Mouse (Mus musculus) activated CD4-positive, CD25-positive, alpha-beta regulatory T cell, adult 4 months (primary cell): ENCODE measurements around the gene Slc2a6. TPM values are rescaled to one million over a fixed set of nuclear protein-coding genes. Genes with fewer than 3 reads are reported as not detected.

Experiments
- ATAC-seq: one replicate; pipeline ENCODE4 v1.8.0; 2017
- polyA plus RNA-seq, 2 experiments: library from polyadenylated mRNA; unstranded; fragments of 100-300 nt; shearing (Covaris generic); gene quantifications; one replicate each; pipeline ENCODE4 v1.2.1; 2017

Gene Slc2a6
- 1 to 10 TPM; 2.1 to 3.2 TPM for polyA plus RNA-seq

DNA sequence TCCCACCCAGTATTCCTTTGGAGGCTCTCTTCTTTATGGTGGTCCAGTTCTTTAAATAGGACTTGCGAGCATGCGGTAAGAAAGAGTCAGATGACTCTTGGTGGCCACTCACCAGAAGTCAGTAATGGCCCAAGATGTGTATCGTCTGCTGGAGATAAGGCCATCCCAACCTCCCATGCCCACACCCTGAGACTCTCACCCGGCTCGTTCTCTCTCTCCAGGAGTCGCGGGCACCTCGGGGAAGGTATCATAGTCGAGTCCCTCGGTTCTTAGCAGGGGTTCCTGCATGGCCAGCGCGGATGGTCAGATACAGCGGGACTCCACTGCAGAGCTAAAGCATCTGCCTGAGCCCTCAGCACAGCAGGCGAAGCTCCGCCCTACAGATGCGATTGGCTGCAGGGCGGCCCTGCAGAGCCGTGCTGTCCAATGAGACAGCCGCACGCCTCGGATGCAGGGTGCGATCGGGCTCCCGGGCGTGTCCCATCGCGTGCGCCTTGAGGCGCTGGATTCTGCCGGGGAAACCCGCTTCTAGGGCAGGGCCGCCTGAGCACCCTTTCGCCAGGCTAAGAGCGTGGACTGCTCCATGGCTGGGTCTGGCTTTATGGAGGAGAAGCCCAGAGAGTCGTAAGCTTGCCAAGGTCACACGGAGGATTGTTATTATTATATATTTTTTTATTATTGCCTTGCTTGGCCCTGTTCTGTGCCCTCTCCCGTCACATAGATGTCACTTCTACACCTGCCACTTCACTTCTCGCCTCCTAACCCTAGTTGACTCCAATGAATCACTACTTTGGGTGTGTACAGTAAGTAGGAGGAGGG, at the start of gene Slc2a6:
Gene Slc2a6, minus strand, starts transcription at position 381 of the 819 bp plus-strand sequence.
- ATAC-seq = peak; percentile 100

DNA sequence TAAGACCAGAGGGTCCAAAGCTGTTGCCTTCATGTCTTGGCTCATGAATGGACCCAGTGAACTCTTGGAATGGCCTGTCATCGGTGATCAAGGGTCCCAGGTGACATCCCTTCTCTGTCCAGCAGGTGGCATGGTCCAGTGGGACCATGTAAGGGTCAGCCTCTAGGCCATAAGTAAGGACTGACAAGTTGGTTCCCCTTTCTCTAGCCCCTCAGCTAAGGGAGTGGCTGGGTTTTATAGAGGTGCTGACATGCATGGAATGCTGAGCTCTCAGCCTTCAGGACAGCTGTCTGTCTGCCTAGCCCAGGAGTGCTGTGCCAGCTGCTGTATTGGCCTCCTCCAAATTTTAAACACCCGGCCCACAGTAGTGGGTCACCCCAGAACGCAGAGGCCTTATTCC, 47.7 kb upstream of the Slc2a6 start:
- ATAC-seq = no peak

DNA sequence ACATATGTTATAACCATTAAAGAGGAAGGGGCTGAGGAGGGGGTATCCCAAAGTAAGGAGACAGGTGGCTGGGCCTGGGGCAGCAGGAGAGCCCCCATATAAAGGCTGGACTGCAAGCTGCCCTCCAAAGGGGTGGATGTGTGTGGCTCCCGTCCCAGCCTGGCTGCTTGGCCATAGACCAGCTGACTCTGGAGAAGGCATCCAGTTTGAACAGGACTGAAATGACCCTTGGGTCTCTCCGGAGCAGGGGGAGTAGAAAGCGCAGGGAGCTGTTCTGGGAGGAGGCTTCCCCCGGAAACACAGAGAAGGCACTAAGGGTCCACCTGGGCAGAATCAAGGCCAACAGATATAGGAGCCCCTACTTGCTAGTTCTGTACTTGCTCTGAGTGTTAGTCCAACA, 47.0 kb upstream of the Slc2a6 start:
- no peak for ATAC-seq

DNA sequence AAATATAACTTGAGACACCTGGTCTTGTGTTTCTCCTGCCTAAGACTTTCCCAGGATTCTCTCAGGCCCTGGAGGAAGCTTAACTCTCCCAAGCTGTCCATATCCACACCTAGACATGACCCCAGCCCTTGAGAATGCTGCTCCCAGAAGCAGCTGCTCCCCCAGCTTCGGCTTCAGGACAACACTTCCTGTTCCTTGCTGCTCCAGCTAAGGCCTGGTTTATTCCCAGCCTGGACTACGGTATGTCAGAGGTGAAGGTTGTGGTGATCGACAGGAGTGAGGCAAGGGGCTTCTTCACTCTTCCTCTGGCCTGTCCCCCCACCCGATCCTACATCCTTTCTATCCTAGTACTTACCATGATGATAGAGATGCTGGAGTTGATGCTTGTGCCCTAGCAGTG, 45.6 kb upstream of the Slc2a6 start:
- no peak for ATAC-seq

DNA sequence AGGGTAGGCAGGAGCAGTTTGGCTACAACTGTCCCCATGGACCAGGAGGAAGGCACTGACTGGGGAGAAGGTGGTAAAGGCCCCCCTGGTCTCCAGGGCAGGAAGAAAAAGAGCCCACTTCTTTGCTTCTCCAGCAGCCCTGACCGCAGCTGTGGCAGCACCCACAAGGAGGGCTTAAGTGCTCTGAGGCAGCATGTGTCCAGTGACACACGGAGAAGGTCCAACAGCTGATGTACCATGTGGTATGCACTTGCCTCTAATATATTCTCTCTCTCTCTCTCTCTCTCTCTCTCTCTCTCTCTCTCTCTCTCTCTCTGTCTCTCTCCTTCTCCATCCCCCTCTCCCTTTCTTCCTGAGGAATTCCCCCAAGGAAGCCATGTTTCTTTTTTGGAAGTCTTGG, 44.2 kb upstream of the Slc2a6 start, which contains the start of gene Mymk:
Gene Mymk, minus strand, starts transcription at position 202 of the 400 bp plus-strand sequence.
- no peak for ATAC-seq

DNA sequence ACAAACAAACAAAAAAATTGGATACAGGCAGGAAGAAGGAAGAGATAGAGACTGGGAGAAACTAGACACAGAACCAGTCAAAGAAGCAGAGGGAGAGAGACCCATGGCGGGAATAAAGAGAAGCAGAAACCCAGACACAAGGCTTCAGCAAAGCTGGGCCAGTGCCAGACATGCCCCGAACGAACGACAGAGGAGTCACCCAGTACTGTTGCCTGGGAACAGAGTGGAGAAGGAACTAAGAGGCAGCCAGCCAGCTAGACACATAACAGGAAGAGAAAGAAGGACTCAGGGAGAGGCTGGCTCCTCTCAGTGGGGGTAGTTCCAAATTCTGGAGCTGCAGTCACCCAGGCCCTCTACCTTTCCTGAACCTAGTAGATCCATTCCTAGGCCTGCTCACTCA, 43.3 kb upstream of the Slc2a6 start:
- no peak for ATAC-seq

DNA sequence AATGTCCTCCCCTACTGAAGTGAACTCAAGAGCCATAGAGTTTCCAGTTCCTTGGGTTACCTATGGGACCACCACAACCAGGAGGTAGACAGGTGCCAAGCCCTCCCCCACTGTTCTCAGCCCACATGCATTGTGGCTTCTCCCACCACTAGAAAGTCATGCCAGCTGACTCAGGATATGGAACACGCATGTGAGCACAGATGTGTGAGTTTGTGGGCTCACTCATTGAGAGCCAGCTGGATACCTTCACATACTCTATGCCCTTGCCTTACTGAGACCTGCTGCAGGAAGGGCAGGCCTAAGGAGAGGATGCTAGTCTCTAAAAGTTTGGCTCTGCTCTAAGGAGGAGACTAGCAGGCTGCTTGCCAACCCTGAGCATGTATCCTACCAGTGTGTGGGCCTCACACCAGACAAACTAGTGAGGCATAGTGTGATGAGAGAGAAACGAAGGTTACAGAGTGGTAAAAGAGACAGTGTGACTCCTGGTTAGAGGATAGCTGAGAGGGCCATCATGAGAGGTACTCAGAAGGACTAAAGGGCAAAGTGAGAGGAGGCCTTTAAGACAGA, 42.5 kb upstream of the Slc2a6 start:
- no peak for ATAC-seq

DNA sequence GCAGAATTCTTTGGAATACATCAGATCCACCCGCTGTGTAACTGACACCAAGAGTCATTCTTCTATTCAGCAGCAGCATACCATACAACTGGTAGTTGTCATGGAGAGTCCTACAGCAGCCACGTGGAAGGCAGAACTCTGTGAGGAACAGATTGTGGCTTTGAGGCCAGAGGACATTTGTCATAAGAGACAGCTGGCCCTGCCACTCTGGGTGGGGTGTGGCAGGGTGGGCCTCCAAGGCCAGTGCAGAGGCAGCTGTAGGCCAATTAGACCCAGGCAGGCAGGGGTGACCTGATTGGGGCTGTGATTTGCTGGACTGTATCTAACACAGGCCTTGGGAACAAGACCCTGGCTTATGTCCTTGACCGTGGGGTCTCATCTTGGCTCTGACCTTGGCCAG, 41.8 kb upstream of the Slc2a6 start:
- no peak for ATAC-seq

DNA sequence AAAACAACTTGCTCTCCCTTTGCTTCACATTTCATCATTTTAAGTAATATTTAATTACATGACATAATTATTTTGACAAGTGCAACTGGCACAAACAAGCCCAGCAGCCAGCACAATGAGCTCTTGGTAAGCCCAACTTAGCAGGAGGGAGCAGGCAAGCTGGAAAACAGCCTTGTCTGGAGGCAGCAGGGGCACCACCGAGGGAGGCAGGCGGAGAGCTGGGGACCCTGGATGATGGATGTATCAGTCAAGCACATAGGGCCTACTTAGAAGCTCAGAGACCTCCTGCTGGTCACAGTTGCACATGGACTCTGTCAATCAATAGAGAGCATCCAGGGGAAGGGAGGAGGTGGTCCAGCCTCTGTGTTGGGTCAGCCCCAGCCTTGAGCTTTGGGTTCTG, 40.2 kb upstream of the Slc2a6 start:
- ATAC-seq = no peak

DNA sequence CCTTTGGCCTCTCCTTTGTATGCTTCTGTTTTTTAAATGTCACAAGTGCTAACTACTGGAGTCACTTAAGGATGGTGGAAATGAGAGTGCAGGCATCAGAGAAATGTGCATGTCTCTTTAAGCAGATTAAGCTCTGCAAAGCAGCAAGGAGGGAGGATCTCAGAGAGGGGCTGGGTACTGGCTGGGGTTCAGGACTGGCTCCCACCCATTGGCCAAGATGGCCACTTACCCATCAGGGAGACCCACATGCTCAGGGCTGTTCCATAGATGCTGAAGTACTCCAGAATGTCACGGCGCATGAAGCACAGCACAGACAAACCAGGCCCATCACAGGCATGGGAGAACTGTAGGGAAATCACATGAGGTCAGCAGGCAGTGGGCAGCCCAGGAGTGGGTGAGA, 39.3 kb upstream of the Slc2a6 start:
- ATAC-seq = no peak

DNA sequence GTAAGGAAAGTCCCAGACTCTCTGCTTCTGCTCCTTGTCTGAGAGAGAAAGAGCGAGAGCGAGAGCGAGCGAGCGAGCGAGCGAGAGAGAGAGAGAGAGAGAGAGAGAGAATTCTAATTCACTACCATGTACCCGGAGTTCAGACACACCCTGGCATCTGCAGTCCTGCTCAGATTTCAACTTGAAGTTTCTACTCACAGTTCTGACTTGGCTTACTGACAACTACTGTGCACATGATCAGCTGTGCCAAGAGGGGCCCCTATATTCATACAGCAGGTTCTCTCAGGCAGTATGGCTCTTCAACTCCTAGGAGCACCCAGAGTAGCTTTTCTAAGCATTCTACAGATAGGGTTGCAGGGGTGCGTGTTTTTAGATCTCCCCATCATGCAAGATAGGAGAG, 31.4 kb upstream of the Slc2a6 start:
- ATAC-seq = no peak

DNA sequence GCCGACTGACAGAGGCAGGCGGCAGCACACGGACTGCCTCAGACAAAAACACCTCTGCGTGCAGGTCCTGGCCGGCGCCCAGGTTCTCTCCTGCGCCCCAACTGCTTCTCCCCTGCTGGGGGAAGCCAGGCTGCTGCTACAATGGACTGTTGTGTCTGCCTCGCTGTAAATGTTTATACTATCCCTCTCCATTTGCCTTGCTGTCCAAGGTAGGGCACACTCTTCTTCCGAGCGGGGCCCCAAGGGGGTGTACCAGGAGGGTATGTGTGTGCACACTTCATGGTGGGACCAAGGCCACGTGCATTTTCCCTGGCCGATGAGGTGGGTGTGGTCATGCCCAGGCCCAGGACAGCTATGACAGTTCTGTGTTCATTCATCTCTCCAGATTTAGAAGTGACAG, 31.0 kb upstream of the Slc2a6 start:
- ATAC-seq = no peak

DNA sequence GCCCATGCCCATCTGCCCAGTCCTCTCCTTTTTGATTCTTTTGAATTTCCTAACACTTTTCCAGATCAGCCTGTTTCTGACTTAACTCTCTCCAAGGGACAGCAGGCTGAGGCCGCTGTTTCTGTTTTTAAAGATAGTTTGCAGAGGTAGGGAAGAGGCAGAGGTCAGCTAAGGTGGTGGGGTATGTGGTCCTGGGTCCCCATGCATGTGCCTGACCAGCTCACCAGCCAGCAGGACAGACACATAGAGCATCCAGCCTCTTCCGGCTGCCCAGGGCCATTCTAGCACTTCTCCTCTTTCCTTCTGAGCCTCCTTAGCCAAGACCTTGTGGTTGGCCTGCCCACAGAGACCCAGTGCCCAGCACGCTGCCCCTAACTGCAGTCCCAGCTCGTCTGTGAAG, 30.5 kb upstream of the Slc2a6 start:
- no peak for ATAC-seq

DNA sequence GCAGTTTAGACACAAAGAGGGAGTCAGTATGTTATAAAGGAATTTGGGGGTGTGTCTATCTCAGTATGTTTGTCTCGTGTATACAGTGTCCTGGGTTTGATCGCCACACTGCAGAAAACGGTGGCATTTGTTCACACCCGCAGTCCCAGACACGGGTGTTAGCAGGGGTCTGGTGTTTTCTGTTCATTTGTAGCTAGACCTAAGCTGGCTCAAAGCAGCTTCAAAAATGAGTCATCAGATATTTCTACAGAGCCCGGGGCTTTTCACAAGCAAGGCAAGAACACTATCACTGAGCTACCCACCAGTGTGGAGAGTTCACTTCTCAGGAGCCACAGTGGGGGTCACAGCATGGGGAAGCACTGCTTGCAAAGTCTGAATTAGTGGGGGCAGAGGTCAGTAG, 21.6 kb upstream of the Slc2a6 start:
- no peak for ATAC-seq

DNA sequence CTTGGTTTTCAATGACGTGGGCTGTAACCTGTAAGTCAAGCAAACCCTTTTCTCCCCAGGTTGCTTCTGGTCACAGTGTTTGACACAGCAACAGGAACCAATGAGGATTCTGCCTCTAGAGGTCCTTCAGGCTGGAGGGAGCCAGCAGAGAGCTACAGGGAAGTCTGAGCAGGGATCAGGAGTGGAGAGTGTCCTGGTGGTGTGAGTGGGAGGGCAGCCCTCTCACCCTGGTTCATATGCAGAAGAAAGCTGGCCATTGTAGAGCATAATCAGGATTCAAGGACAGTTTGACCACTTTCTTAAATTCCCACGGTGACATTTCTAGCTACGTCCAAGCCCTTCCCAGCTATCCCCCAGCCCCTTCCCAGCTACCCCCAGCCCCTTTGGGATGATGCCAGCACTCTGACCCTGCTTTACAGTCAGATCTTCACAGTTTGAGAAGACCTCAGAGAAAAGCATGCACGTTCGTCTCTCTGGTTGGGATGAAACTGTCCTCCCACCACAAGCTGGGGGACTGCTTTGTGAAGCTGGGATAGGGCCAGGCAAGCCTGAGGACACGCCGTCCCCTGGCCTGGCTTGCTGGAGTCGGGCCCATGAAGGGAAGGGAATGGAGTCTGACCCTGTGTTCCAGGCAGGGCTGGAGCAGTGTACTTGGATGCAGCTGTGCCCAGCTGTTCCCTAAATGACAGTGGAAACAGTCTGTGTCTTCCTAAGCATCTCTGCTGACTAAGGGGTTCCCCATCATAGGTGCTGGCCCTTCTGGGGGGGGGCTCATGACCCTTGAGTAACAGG, 18.4 kb upstream of the Slc2a6 start:
- ATAC-seq = no peak

DNA sequence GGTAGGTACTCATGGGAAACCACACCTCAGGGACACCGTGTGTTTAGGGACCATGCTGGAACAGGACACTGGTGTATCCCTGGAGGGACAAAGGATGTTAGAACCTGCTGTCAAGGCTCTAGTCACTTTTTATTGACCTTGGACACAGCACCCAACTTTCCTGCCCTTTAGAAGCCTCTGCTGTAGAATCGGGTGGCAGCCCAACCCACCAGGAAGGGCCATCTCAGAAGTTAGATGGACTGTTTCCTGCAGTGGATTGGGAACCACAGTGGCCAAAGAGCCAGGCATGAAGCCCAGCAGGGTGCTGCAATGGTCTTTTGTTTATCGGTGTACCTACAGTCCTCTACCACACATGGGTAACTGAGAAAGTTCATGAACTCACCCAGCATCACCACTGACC, 16.8 kb upstream of the Slc2a6 start:
- no peak for ATAC-seq

DNA sequence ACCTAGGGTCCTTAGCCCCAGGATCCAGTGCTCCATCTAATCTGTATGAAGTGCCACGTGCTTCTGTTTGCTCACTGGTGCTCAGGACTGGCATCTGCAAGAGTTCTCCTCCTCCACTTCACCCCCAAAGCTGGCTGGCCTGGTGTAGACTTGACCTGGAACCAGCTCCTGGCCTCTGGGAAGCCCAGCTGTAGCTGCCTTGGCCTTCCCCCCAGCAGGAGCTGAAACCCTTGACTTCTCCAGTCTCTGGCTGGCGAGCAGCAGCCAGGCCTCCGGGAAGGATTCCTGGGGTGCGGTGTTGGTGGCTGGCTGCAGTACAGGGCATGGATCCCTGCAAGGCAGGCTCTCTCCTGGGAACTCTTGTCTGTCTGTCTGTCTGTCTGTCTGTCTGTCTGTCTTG, 16.4 kb upstream of the Slc2a6 start:
- no peak for ATAC-seq

DNA sequence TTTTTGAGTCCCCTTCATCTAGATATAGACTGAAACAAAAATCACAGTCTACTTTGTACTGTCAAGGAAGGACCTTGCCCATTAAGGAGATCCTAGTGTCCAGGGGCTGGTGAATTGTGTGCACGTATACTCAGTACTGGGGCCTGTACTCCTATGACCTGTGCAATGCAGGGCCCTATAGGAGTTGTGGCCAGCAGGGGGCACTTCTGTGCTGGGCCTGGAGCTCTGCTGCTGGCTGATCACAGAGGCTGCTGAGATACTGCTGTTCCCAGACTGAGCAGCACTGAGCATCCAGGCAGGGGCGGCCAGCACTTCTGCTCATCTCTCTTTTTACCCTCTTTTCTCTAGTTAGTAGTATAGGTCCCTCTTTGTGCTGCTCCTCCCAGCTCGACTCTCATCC, 15.7 kb upstream of the Slc2a6 start:
- no peak for ATAC-seq

DNA sequence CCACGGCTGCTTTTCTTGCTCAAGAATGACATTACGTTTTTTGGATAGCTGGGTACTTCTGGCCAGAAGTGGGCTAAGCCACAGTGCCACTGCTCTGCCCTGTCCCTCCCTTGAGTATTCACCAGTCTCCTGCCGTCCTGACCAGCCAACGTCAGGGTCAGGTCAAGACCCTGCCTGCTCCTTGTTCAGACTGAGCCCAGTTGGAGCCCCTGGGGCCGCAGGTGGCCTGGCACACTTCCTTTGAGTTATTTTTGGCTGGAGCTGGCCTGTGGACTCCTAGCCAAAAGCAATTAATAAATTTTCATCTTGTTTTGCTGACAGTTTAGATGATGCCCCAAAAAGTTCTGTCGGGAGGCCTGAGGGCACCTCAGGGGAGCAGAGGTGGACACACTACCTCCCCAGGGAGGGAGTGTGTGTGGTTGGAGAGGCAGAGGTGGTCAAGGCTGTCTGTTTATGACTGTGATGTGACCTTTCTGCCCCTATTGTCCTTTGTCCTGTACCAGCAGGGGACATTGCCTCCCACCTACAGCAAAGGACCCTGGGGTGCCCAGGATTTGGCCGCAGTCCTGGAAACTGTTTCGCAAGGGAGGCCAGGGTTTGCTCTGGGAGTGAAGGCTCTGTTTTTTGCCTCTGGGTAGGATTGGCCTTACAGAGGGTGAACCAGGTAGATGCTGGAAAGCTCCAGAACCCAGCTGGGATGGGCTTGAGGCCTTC, 14.5 kb upstream of the Slc2a6 start:
- no peak for ATAC-seq

DNA sequence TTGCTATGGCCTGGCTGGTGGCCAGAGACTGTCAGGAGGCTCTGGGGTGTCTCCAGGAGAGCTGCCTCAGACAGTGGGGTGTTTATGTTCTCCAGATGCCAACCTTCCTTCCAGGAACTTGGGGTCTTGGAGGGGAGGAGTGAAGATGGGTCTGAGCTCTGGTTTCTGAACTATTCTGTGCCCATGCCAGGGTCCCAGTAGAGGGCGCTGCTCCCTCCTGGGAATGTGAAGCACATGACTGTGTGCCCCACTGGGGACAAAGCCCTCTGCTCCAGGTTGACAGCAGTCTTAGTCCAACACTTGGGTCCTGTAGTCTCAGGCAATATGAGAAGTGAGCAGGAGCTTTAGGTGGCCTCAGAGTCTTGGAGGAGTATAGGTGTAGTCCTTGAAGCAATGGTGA, 11.5 kb upstream of the Slc2a6 start:
- ATAC-seq = no peak

DNA sequence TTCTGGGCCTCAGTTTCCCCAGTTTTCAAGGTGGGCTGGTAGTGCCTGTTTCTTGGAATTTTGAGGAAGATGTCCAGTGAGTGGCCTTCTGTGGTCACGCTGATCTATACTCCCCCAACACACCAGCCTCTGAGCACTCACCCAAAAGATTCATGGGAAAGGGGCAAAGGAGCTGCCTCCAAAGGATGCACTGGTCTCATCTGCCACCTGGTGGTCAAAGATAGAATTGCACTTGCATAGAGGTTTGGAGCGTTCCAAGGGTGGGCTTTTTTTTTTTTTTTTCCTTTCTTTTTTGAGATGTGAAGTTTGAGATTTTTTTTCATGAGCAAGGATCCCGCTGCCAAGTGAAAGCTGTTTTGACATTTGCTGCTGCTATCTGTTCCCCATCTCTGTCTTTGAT, 10.8 kb upstream of the Slc2a6 start:
- no peak for ATAC-seq

DNA sequence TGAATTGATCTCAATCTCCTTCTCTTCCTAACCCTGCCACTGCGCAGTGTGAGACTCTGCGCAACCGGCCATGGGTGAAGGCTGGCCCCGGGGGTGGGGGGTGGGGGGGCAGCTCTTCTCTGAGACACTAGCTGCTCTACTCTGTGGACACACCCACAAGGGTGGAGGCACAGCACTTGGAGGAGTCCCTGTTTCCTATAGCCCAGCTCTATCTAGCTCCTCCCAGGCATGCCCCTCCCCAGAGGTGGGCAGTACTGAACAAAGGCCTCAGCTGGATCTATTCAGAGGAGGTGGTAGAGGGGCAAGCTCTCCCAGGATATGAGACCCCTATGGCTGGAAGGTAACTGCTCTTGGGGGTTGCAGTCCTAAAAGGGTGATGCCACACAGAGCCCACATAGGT, 9.2 kb upstream of the Slc2a6 start:
- ATAC-seq = no peak

DNA sequence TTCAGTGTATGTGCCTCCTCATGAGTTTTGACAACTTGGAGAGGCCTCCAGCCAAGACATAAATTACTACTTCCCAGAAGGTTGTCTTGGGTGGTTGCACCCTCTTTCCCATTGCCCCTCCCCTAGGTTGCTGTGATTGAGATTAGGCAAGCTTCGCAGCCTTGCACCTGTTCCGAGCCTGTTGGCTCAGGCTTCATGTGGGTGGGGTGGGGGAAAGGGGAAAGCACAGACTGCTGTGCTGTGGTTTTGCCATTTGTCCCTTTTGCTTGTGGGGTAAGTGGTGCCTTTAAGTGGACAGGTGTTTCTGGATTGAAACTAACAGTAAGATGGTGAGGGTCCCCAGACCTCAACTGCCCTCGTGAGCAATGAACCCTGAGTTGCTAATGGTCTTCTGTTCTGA, 8.2 kb upstream of the Slc2a6 start:
- ATAC-seq = no peak
